Mouse (Mus musculus) liver, embryonic 14.5 days (tissue): ENCODE results near the gene Cbx7. TPM values are rescaled to one million over a fixed set of nuclear protein-coding genes. Genes with fewer than 3 reads are reported as not detected.

Experiments
- ATAC-seq: fragments of 200-750 bp; cut with Nextera tagmentation; 2 replicates; pipeline ENCODE4 v1.8.0; 2017; ENCODE audit warnings: moderate number of reproducible peaks, mild to moderate bottlenecking, moderate library complexity; ENCODE audit not compliant: insufficient read depth
- DNase-seq, 3 experiments: peaks; one replicate each; pipeline ENCODE4 v3.0.0-alpha.2; 2012 to 2013; ENCODE audit warnings: low read depth in 3 of 3, low spot score in 3 of 3
- H3K27ac ChIP-seq: fragments of 300-500 bp; sonication (generic); 2 replicates; pipeline ENCODE4 v1.5.1; 2014; ENCODE audit warnings: moderate library complexity, mild to moderate bottlenecking, control low read depth, inconsistent platforms
- H3K27me3 ChIP-seq: fragments of 300-500 bp; sonication (generic); 2 replicates; pipeline ENCODE4 v1.6.1; 2014; ENCODE audit warnings: mild to moderate bottlenecking, low read length, moderate library complexity; ENCODE audit not compliant: control insufficient read depth, insufficient read depth
- H3K36me3 ChIP-seq: fragments of 300-500 bp; sonication (generic); replicated peaks from 2 replicates; pipeline ENCODE4 v1.6.1; 2014; ENCODE audit warnings: low read depth; ENCODE audit not compliant: control insufficient read depth, insufficient read depth
- H3K4me1 ChIP-seq, 2 experiments: fragments of 200-500 bp in 1 of 2; fragments of 300-500 bp in 1 of 2; sonication (generic) in 1 of 2; replicated peaks; 2 replicates each; pipeline ENCODE4 v1.6.1; 2012 to 2014; ENCODE audit warnings: antibody characterized with exemption in 1 of 2, inconsistent platforms in 1 of 2, low read length in 1 of 2; ENCODE audit not compliant: control insufficient read depth in 2 of 2, insufficient read depth in 2 of 2
- H3K4me2 ChIP-seq: fragments of 300-500 bp; sonication (generic); 2 replicates; pipeline ENCODE4 v1.6.1; 2014; ENCODE audit warnings: low read depth, mild to moderate bottlenecking, control low read depth, moderate library complexity
- H3K4me3 ChIP-seq, 2 experiments: fragments of 200-500 bp in 1 of 2; fragments of 300-500 bp in 1 of 2; sonication (generic) in 1 of 2; 2 replicates each; pipeline ENCODE4 v1.5.1; 2012 to 2014; ENCODE audit warnings: low read depth in 2 of 2, low read length in 2 of 2, mild to moderate bottlenecking in 2 of 2, control low read depth in 1 of 2, inconsistent platforms in 1 of 2, moderate library complexity in 1 of 2; ENCODE audit not compliant: insufficient read depth in 1 of 2
- H3K9ac ChIP-seq: fragments of 300-500 bp; sonication (generic); replicated peaks from 2 replicates; pipeline ENCODE4 v1.6.1; 2014; ENCODE audit warnings: mild to moderate bottlenecking, control low read depth, moderate library complexity
- H3K9me3 ChIP-seq: fragments of 300-500 bp; sonication (generic); 2 replicates; pipeline ENCODE4 v1.6.1; 2016; ENCODE audit warnings: low read length, mixed read lengths; ENCODE audit not compliant: control insufficient read depth
- CTCF ChIP-seq: IDR thresholded peaks from 2 replicates; pipeline ENCODE4 v1.5.1; 2016; ENCODE audit warnings: antibody characterized with exemption, low read depth, control low read depth
- EP300 ChIP-seq: IDR thresholded peaks from 2 replicates; pipeline ENCODE4 v1.6.1; 2016; ENCODE audit warnings: antibody characterized with exemption, low read depth
- WGBS: fragments of 180-500 bp; shearing (Covaris S2); extraction: QIAGEN DNeasy Blood & Tissue Kit; methylation state at CpG from one replicate; pipeline ENCODE4 v1.1.7; 2014; ENCODE audit not compliant: insufficient replicate concordance; 5-methylcytosine and 5-hydroxymethylcytosine counted together
- polyA plus RNA-seq, 2 experiments: library from polyadenylated mRNA; depleted of rRNA in 1 of 2; stranded (reverse) in 1 of 2; unstranded in 1 of 2; fragments of >200 nt; fragmentation: Nextera tagmentation in 1 of 2; extraction: Ambion mirVana in 1 of 2; gene quantifications; 2 replicates each; pipeline versions ENCODE4 v1.2.1 to v1.2.3; 2012 to 2014

Gene Cbx7
- polyA plus RNA-seq, 2 experiments: 0.62 to 2.5 TPM

DNA sequence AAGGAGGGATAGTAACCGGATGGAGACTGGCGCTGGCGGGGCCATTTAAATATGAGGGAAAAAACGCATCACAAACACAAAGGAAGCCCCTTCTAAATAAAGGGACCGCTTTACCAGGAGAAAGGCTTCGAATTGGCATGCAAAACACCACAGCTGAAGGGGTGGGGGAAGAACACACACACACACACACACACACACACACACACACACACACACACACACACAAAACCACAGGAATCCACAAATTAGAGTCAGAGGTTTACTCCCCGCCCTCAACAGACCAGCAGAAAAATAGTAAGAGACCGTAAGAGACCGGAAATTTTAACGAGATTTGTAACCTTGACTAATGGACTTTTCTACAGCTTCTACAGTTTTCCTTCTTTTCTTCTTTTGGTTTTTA, 36.1 kb downstream of the Cbx7 start:
- H3K4me3 ChIP-seq: no peak overlapping the region
- ATAC-seq (no peak), DNase-seq (no peak)
- H3K9me3 ChIP-seq: no peaks in the 10 kb centered on the region
- H3K36me3 ChIP-seq: no peaks in the 10 kb centered on the region
- 3% methylated on average over 10 of the region's 10 CpGs for WGBS
- H3K27ac ChIP-seq: no peak overlapping the region
- no peak overlapping the region for H3K4me2 ChIP-seq
- TF ChIP-seq EP300 (no peak), CTCF (no peak)
- H3K4me1 ChIP-seq: peaks cover 6 to 7% of the 10 kb centered on the region in 2 experiments
- H3K27me3 ChIP-seq: peaks cover 46% of the 10 kb centered on the region
- H3K9ac ChIP-seq: no peak overlapping the region

DNA sequence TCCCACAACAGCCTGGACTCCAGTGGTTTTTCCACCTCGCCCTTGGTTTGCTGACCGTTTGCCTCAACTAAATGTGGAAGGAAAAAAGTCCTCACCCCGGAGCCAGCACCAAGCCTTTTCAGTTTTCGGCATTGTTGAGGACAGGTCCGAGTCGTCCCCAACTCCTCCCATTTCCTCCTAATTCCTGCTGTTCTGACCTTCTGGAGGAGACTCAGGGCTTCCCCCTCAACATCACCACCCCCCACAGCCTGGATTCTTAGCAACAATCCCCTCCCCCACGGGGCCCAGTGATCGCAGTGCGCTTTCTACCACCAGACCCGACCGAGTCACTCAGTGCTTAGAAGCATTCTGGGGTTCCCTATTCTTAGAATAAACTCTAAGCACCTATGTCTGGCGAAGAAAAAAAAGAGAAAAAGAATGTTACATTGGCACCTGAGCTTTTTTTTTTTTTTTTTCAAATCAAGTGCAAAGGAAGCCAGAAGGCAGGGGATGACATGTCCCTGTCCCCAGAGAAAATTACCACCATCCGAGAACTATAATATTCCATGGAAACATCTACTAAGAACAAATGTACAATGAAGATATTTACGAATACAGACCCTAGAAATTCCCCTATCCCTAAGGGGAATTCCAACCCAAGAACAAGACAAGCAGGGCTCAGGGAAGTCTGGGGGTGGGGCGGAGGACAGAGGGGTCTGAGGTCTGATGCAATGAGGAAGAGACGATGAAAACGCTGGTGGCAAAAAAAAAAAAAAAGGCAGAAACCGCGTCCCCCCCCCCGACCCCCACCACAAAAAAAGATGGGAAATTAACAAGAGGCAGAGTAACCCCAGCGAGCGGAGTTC, 37.0 kb downstream of the Cbx7 start:
- no peak overlapping the region for H3K4me3 ChIP-seq
- no peaks in the 10 kb centered on the region for H3K36me3 ChIP-seq
- H3K27ac ChIP-seq: no peak overlapping the region
- H3K27me3 ChIP-seq: peaks cover 46% of the 10 kb centered on the region
- H3K9ac ChIP-seq: no peak overlapping the region
- ATAC-seq (no peak), DNase-seq (no peak)
- H3K4me2 ChIP-seq: 0 out of 2 replicates have a peak overlapping the region, but pooled peaks have one; percentile 18
- no peaks in the 10 kb centered on the region for H3K9me3 ChIP-seq
- no peak for TF ChIP-seq CTCF
- no peak for TF ChIP-seq EP300
- peaks cover 8 to 10% of the 10 kb centered on the region in 2 experiments for H3K4me1 ChIP-seq
- 1% methylated on average over 22 of the region's 22 CpGs for WGBS

- TF ChIP-seq CTCF: no peak
- ATAC-seq (no peak), DNase-seq (no peak)
- H3K4me1 ChIP-seq: peaks cover 15 to 17% of the 10 kb centered on the region in 2 experiments
- peak overlapping the region; percentile 97 for H3K4me2 ChIP-seq
- no peak overlapping the region for H3K27ac ChIP-seq
- H3K36me3 ChIP-seq: no peaks in the 10 kb centered on the region
- H3K9me3 ChIP-seq: no peaks in the 10 kb centered on the region
- H3K4me3 ChIP-seq: peak overlapping the region in 1 of 2 experiments; percentile 83; a peak in 2 of 4 replicates
- 9% methylated on average over 22 of the region's 22 CpGs for WGBS
- peaks cover 46% of the 10 kb centered on the region for H3K27me3 ChIP-seq
- H3K9ac ChIP-seq: no peak overlapping the region
Observed at GRCm38 (mm10) chr15:79933052-79933669, 37.8 kb downstream of the Cbx7 start.

GRCm38 (mm10) chr15:79932323-79932987, 38.5 kb downstream of the Cbx7 start:
- peak; percentile 58 for ATAC-seq
- peak overlapping the region; percentile 14; the same call in 1 of the 2 replicates for H3K27ac ChIP-seq
- peak overlapping the region; percentile 63 to 83 for H3K4me3 ChIP-seq
- H3K27me3 ChIP-seq: peaks cover 42% of the 10 kb centered on the region
- under 1% methylated on average over 61 of the region's 62 CpGs for WGBS
- H3K4me2 ChIP-seq: peak overlapping the region; percentile 97
- peak overlapping the region; percentile 71 for H3K9ac ChIP-seq
- DNase-seq: peak; percentile 67 to 77 (median 68)
- no peaks in the 10 kb centered on the region for H3K9me3 ChIP-seq
- peaks cover 18 to 19% of the 10 kb centered on the region in 2 experiments for H3K4me1 ChIP-seq
- peak; percentile 56 for TF ChIP-seq CTCF
- no peak for TF ChIP-seq EP300
- H3K36me3 ChIP-seq: no peaks in the 10 kb centered on the region
